Mouse (Mus musculus) 416B (cell line): ENCODE measurements around the gene Thap7.

ENCODE experiments used
- DNase-seq: peaks from one replicate; pipeline ENCODE4 v3.0.0; 2011; ENCODE audit warnings: low read depth

Gene Thap7

GRCm38 (mm10) chr16:17488478-17489468, 42.2 kb downstream of the Thap7 start:
- peak; percentile 39 for DNase-seq

GRCm38 (mm10) chr16:17486505-17486904, 44.4 kb downstream of the Thap7 start:
- no peak for DNase-seq

- DNase-seq, result no peak
Observed at GRCm38 (mm10) chr16:17481465-17481864, 49.5 kb downstream of the Thap7 start.

- DNase-seq, result peak; percentile 67
Observed at GRCm38 (mm10) chr16:17478331-17478943, 52.5 kb downstream of the Thap7 start.
